Mouse (Mus musculus) ES-E14 (cell line): ENCODE results near the gene Cdh3. TPM values are rescaled to one million over a fixed set of nuclear protein-coding genes. Genes with fewer than 3 reads are reported as not detected.

Source experiments
- DNase-seq: peaks from one replicate; pipeline ENCODE4 v3.0.0-alpha.2; 2013; ENCODE audit warnings: low read depth, low spot score
- H3K27ac ChIP-seq: 2 replicates; pipeline ENCODE4 v1.5.1; 2012; ENCODE audit warnings: low read depth, mild to moderate bottlenecking, low read length, moderate library complexity, mixed read lengths; ENCODE audit not compliant: poor library complexity, insufficient read depth, severe bottlenecking
- H3K36me3 ChIP-seq: 2 replicates; pipeline ENCODE4 v1.6.1; 2012; ENCODE audit warnings: mild to moderate bottlenecking, low read length, moderate library complexity, mixed read lengths; ENCODE audit not compliant: control insufficient read depth, poor library complexity, insufficient read depth, severe bottlenecking
- H3K4me1 ChIP-seq, 2 experiments: fragments of 150-350 bp in 1 of 2; sonication (generic) in 1 of 2; 2 replicates each; pipeline ENCODE4 v1.6.1; 2012; ENCODE audit warnings: low read length in 2 of 2, mild to moderate bottlenecking in 1 of 2, mixed read lengths in 1 of 2; ENCODE audit not compliant: control insufficient read depth in 2 of 2, insufficient read depth in 2 of 2, poor library complexity in 1 of 2
- H3K4me3 ChIP-seq, 2 experiments: fragments of 150-350 bp in 1 of 2; sonication (generic) in 1 of 2; 2 replicates each; pipeline ENCODE4 v1.5.1; 2012; ENCODE audit warnings: low read length in 2 of 2, low read depth in 1 of 2, mild to moderate bottlenecking in 1 of 2, mixed read lengths in 1 of 2; ENCODE audit not compliant: insufficient read depth in 1 of 2, poor library complexity in 1 of 2, severe bottlenecking in 1 of 2
- H3K9ac ChIP-seq: 2 replicates; pipeline ENCODE4 v1.6.1; 2012; ENCODE audit warnings: low read depth, mild to moderate bottlenecking, low read length, mixed read lengths; ENCODE audit not compliant: poor library complexity, insufficient read depth, severe bottlenecking
- H3K9me3 ChIP-seq: fragments of 150-350 bp; sonication (generic); 2 replicates; pipeline ENCODE4 v1.6.1; 2012; ENCODE audit warnings: low read depth, mild to moderate bottlenecking, low read length; ENCODE audit not compliant: control insufficient read depth, insufficient read depth
- CHD2 ChIP-seq: IDR thresholded peaks from 2 replicates; pipeline ENCODE4 v1.6.1; 2014; ENCODE audit warnings: mild to moderate bottlenecking, low read depth, low read length, inconsistent platforms
- HCFC1 ChIP-seq: IDR thresholded peaks from 2 replicates; pipeline ENCODE4 v1.6.1; 2012; ENCODE audit warnings: low read length, inconsistent platforms, borderline replicate concordance; ENCODE audit not compliant: insufficient read depth
- MAFK ChIP-seq: IDR thresholded peaks from 2 replicates; pipeline ENCODE4 v1.6.1; 2014; ENCODE audit warnings: mild to moderate bottlenecking, low read depth, low read length, inconsistent platforms; ENCODE audit not compliant: insufficient read depth
- ZC3H11A ChIP-seq: IDR thresholded peaks from 2 replicates; pipeline ENCODE4 v1.6.1; 2012; ENCODE audit warnings: low read depth, mild to moderate bottlenecking, inconsistent platforms, low read length, borderline replicate concordance
- ZNF384 ChIP-seq: IDR thresholded peaks from 2 replicates; pipeline ENCODE4 v1.6.1; 2012; ENCODE audit warnings: low read depth, low read length, inconsistent platforms
- in situ Hi-C, 2 experiments: fragments of 600-800 bp; cut with MboI; formaldehyde crosslinking; loops; one replicate each; pipeline ENCODE4 v1.15.1; 2025; ENCODE audit warnings: low sequenced_read_pairs in 2 of 2, inconsistent platforms in 1 of 2; ENCODE audit not compliant: unreplicated experiment in 2 of 2
- total RNA-seq: library from RNA; depleted of rRNA; stranded (reverse); fragments of 300-350 nt; gene quantifications from 2 replicates; pipeline ENCODE4 v1.2.3, GENCODE M21; 2012

The Cdh3 gene
- total RNA-seq, 1 experiment: 16.8 TPM

- Histone ChIP-seq H3K9ac (no peak overlapping the region), H3K4me1 (0 out of 4 replicates have a peak, but pooled peaks cover 0 to 3% of the 10 kb centered on the region in 2 experiments), H3K27ac (no peak overlapping the region), H3K36me3 (no peaks in the 10 kb centered on the region), H3K4me3 (no peak overlapping the region), H3K9me3 (no peaks in the 10 kb centered on the region)
- no peak for TF ChIP-seq MAFK
- no peak for TF ChIP-seq ZC3H11A
- no peak for TF ChIP-seq ZNF384
- no peak for TF ChIP-seq HCFC1
- TF ChIP-seq CHD2: no peak
- DNase-seq: no peak
- in situ Hi-C loops: no loop called here
These were observed 66.3 kb downstream of the Cdh3 start for GRCm38 (mm10) chr8:106576849-106577555.

- no peak overlapping the region for H3K9ac ChIP-seq
- TF ChIP-seq ZC3H11A: no peak
- TF ChIP-seq MAFK: peak; percentile 60
- no peak overlapping the region for H3K27ac ChIP-seq
- in situ Hi-C loops: no loop called here
- H3K36me3 ChIP-seq: no peaks in the 10 kb centered on the region
- H3K4me1 ChIP-seq: 0 out of 4 replicates have a peak, but pooled peaks cover 0 to 3% of the 10 kb centered on the region in 2 experiments
- DNase-seq: no peak
- H3K9me3 ChIP-seq: no peaks in the 10 kb centered on the region
- no peak overlapping the region for H3K4me3 ChIP-seq
These were observed 68.8 kb downstream of the Cdh3 start for GRCm38 (mm10) chr8:106579510-106579909.

GRCm38 (mm10) chr8:106581344-106582088 is 70.8 kb downstream of the Cdh3 start:
- no peak for TF ChIP-seq HCFC1
- no peak for TF ChIP-seq CHD2
- no peak for TF ChIP-seq ZC3H11A
- TF ChIP-seq ZNF384: no peak
- no peak for TF ChIP-seq MAFK
- in situ Hi-C loops: no loop called here
- DNase-seq: no peak

GRCm38 (mm10) chr8:106584942-106585670 is 74.4 kb downstream of the Cdh3 start:
- peaks cover 3 to 4% of the 10 kb centered on the region in 2 experiments; a peak in 2 of 4 replicates for H3K4me1 ChIP-seq
- H3K27ac ChIP-seq: no peak overlapping the region
- no peak overlapping the region for H3K4me3 ChIP-seq
- H3K9me3 ChIP-seq: no peaks in the 10 kb centered on the region
- H3K9ac ChIP-seq: peak overlapping the region; percentile 7; the same call in 1 of the 2 replicates
- no peaks in the 10 kb centered on the region for H3K36me3 ChIP-seq
- in situ Hi-C loops: no loop called here
- DNase-seq: no peak
- TF ChIP-seq CHD2 (no peak), ZNF384 (no peak), HCFC1 (no peak), ZC3H11A (no peak), MAFK (no peak)

More at GRCm38 (mm10) chr8:106581344-106582088, 70.8 kb downstream of the Cdh3 start:
- H3K9me3 ChIP-seq: no peaks in the 10 kb centered on the region
- H3K27ac ChIP-seq: no peak overlapping the region
- peaks cover 0 to 5% of the 10 kb centered on the region in 2 experiments; a peak in 1 of 4 replicates for H3K4me1 ChIP-seq
- H3K9ac ChIP-seq: no peak overlapping the region
- no peaks in the 10 kb centered on the region for H3K36me3 ChIP-seq
- H3K4me3 ChIP-seq: no peak overlapping the region
